Mouse (Mus musculus) midbrain, embryonic 16.5 days (tissue): ENCODE data around the gene Rexo5. TPM values are rescaled to one million over a fixed set of nuclear protein-coding genes. Genes with fewer than 3 reads are reported as not detected.

Source experiments
- ATAC-seq: fragments of 200-750 bp; cut with Nextera tagmentation; 2 replicates; pipeline ENCODE4 v1.8.0; 2017; ENCODE audit warnings: moderate TSS enrichment
- H3K27ac ChIP-seq: fragments of 300-500 bp; sonication (generic); 2 replicates; pipeline ENCODE4 v1.5.1; 2014; ENCODE audit warnings: mild to moderate bottlenecking, low read length, mixed read lengths
- H3K27me3 ChIP-seq: fragments of 300-500 bp; sonication (generic); 2 replicates; pipeline ENCODE4 v1.6.1; 2014; ENCODE audit warnings: low read depth, low read length, mixed read lengths; ENCODE audit not compliant: control insufficient read depth, insufficient read depth
- H3K36me3 ChIP-seq: fragments of 300-500 bp; sonication (generic); 2 replicates; pipeline ENCODE4 v1.6.1; 2014; ENCODE audit warnings: mild to moderate bottlenecking, low read length, moderate library complexity, mixed read lengths; ENCODE audit not compliant: control insufficient read depth, insufficient read depth
- H3K4me1 ChIP-seq: fragments of 300-500 bp; sonication (generic); 2 replicates; pipeline ENCODE4 v1.6.1; 2014; ENCODE audit warnings: mild to moderate bottlenecking, low read length, mixed read lengths; ENCODE audit not compliant: control insufficient read depth, insufficient read depth
- H3K4me2 ChIP-seq: fragments of 300-500 bp; sonication (generic); 2 replicates; pipeline ENCODE4 v1.6.1; 2014; ENCODE audit warnings: mild to moderate bottlenecking, low read length, mixed read lengths
- H3K4me3 ChIP-seq: fragments of 300-500 bp; sonication (generic); 2 replicates; pipeline ENCODE4 v1.5.1; 2014; ENCODE audit warnings: low read depth, mild to moderate bottlenecking, low read length, moderate library complexity, mixed read lengths
- H3K9ac ChIP-seq: fragments of 300-500 bp; sonication (generic); 2 replicates; pipeline ENCODE4 v1.6.1; 2014; ENCODE audit warnings: low read depth, low read length, mixed read lengths
- H3K9me3 ChIP-seq: fragments of 300-500 bp; sonication (generic); replicated peaks from 2 replicates; pipeline ENCODE4 v1.6.1; 2014; ENCODE audit warnings: mild to moderate bottlenecking, low read length, mixed read lengths; ENCODE audit not compliant: control insufficient read depth, poor library complexity, severe bottlenecking
- WGBS: fragments of 180-500 bp; shearing (Covaris S2); extraction: QIAGEN DNeasy Blood & Tissue Kit; methylation state at CpG from one replicate; pipeline ENCODE4 v1.1.7; 2014; 5-methylcytosine and 5-hydroxymethylcytosine counted together
- polyA plus RNA-seq: library from polyadenylated mRNA; unstranded; fragments of >200 nt; fragmentation: Nextera tagmentation; extraction: Ambion mirVana; gene quantifications from 2 replicates; pipeline ENCODE4 v1.2.1, GENCODE M21; 2015

Gene Rexo5
- polyA plus RNA-seq, 1 experiment from 2014 or later, result 8.8 TPM

- ATAC-seq, result no peak
- H3K4me1 ChIP-seq, result peaks cover 13% of the 10 kb centered on the region
- no peak overlapping the region for H3K4me3 ChIP-seq
- H3K27ac ChIP-seq, result no peak overlapping the region
- WGBS, result 95% methylated on average over 5 of the region's 5 CpGs
- no peaks in the 10 kb centered on the region for H3K36me3 ChIP-seq
- H3K4me2 ChIP-seq, result no peak overlapping the region
- H3K9me3 ChIP-seq, result no peaks in the 10 kb centered on the region
- H3K27me3 ChIP-seq, result no peaks in the 10 kb centered on the region
- no peak overlapping the region for H3K9ac ChIP-seq
Measured at GRCm38 (mm10) chr7:119864500-119864899, 70.7 kb downstream of the Rexo5 start.

DNA sequence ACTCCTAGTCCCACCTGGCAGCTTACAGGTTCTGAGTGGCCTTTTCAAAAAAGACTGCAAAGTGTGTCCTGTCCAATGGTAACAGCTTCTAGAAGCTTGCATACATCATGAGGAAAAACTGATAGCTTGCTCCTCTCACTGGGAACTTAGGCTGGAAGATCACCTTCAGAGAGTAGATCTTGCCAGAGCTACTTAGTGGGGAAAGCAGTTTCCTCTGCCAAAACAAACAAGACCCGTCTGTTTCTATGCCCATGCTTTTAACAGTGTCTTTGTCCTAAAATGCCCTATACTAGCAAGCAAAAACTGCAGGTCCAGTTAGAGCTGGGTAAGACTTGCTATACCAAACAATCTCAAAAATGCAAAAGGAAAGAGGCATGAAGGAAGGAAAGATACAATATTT, 72.3 kb downstream of the Rexo5 start:
- no peak overlapping the region for H3K4me3 ChIP-seq
- peaks cover 6% of the 10 kb centered on the region for H3K4me1 ChIP-seq
- H3K27ac ChIP-seq, result no peak overlapping the region
- no peaks in the 10 kb centered on the region; the same call in 1 of the 2 replicates for H3K36me3 ChIP-seq
- no peak overlapping the region for H3K9ac ChIP-seq
- no peaks in the 10 kb centered on the region for H3K27me3 ChIP-seq
- no peaks in the 10 kb centered on the region for H3K9me3 ChIP-seq
- ATAC-seq, result no peak
- 68% methylated on average over 1 of the region's 1 CpGs for WGBS
- no peak overlapping the region for H3K4me2 ChIP-seq

DNA sequence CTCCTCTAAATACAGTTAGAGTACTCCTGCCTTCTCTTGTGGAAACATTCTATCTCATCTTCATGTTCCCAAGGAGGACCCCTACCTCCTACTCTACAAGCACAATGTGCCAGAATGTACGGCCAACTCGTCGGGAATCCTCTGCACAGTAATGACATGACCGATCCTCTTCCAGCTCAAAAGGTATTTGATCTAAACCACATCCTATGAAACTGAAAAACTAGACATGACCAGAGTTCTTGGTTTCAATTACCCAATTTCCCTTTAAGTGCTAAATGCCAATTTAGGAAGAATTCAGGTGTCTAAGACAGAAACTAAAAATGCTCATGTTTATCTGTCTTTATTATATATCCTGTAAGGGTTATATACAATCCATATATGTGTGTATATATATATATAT, 78.4 kb downstream of the Rexo5 start:
- H3K27ac ChIP-seq, result no peak overlapping the region
- H3K9ac ChIP-seq, result no peak overlapping the region
- H3K9me3 ChIP-seq, result no peaks in the 10 kb centered on the region
- no peaks in the 10 kb centered on the region for H3K27me3 ChIP-seq
- no peak for ATAC-seq
- H3K36me3 ChIP-seq, result no peaks in the 10 kb centered on the region; the same call in 1 of the 2 replicates
- no peak overlapping the region for H3K4me2 ChIP-seq
- whole genome bisulfite sequencing, result 78% methylated on average over 4 of the region's 4 CpGs
- H3K4me3 ChIP-seq, result no peak overlapping the region
- peaks cover 5% of the 10 kb centered on the region; the same call in 1 of the 2 replicates for H3K4me1 ChIP-seq

DNA sequence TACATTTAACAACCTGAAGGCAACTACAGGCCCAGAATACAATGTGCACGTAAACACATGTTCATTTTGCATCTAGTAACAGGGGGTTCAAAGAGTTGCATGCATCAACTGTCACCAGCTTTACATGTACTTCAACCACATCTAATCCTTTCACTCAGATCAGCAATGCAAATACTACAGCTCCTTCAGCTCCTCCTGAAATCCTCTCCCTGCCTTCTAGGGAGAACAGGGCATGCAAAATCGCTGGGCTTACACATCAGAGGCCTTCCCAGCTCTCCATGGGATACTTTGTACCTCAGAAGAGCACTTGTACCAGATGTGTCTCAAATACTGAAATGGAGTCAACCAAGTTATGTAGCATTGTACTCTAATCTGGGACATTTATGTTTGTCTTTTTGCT, 79.2 kb downstream of the Rexo5 start:
- Histone ChIP-seq H3K9ac (no peak overlapping the region), H3K36me3 (no peaks in the 10 kb centered on the region; the same call in 1 of the 2 replicates), H3K27ac (no peak overlapping the region), H3K27me3 (no peaks in the 10 kb centered on the region), H3K4me3 (no peak overlapping the region), H3K4me1 (peaks cover 5% of the 10 kb centered on the region; the same call in 1 of the 2 replicates), H3K4me2 (no peak overlapping the region), H3K9me3 (no peaks in the 10 kb centered on the region)
- no peak for ATAC-seq
- WGBS, result 20% methylated on average over 2 of the region's 2 CpGs

GRCm38 (mm10) chr7:119875776-119876440, 82.1 kb downstream of the Rexo5 start:
- 54% methylated on average over 3 of the region's 3 CpGs for WGBS
- H3K9me3 ChIP-seq, result no peaks in the 10 kb centered on the region
- H3K27ac ChIP-seq, result no peak overlapping the region
- no peak overlapping the region for H3K4me2 ChIP-seq
- H3K36me3 ChIP-seq, result no peaks in the 10 kb centered on the region
- no peak overlapping the region for H3K4me3 ChIP-seq
- peaks cover 5% of the 10 kb centered on the region; the same call in 1 of the 2 replicates for H3K4me1 ChIP-seq
- ATAC-seq, result no peak
- no peaks in the 10 kb centered on the region for H3K27me3 ChIP-seq
- H3K9ac ChIP-seq, result no peak overlapping the region

DNA sequence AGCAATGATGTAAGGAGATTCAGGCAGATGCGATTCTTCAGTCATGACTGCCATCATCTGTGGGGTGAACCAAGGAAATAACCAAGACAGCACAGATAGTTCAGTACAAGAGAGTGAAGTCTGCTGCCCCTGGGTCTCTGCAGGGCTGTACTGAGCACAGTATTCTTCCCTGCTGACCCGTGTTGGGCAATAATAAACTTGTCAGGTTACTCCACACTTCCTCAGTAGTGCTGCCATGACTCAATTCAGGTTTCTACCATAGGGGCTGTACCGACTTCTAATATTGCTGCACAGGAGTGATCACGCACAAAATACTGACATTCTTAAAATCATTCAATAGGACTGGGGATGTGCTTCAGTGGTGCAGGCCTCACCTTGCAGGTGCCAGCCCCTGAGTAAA, 85.4 kb downstream of the Rexo5 start:
- WGBS, result 98% methylated on average over 4 of the region's 4 CpGs
- H3K9ac ChIP-seq, result no peak overlapping the region
- no peak overlapping the region for H3K4me3 ChIP-seq
- H3K9me3 ChIP-seq, result no peaks in the 10 kb centered on the region
- H3K27ac ChIP-seq, result no peak overlapping the region
- H3K27me3 ChIP-seq, result no peaks in the 10 kb centered on the region
- no peak for ATAC-seq
- no peaks in the 10 kb centered on the region for H3K36me3 ChIP-seq
- no peaks in the 10 kb centered on the region for H3K4me1 ChIP-seq
- H3K4me2 ChIP-seq, result no peak overlapping the region

DNA sequence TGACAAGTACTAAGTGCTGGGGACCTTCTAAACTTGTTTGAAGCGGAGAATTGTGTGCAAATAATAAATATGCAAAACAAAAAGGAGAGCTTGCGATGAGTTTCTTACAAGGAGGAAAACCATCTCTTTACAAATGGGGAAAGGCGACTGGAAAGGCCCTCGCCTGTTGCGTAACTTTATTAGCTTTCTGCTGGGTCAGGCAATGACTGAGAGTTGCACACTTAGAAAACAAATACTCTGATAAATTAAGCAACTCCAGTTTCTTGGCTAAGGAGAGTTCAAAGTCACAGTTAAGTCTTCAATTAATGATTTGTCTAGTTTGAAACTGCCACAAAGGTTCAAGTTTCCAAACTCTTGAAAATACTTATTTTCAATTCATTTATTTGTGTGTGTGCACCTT, 86.5 kb downstream of the Rexo5 start:
- Histone ChIP-seq H3K4me3 (no peak overlapping the region), H3K27me3 (no peaks in the 10 kb centered on the region), H3K9ac (no peak overlapping the region), H3K4me2 (no peak overlapping the region), H3K4me1 (no peaks in the 10 kb centered on the region), H3K36me3 (no peaks in the 10 kb centered on the region), H3K27ac (no peak overlapping the region), H3K9me3 (no peaks in the 10 kb centered on the region)
- 85% methylated on average over 5 of the region's 5 CpGs for WGBS
- no peak for ATAC-seq

- Histone ChIP-seq H3K27ac (no peak overlapping the region), H3K36me3 (no peaks in the 10 kb centered on the region), H3K27me3 (no peaks in the 10 kb centered on the region), H3K9ac (no peak overlapping the region), H3K4me3 (no peak overlapping the region), H3K4me1 (no peaks in the 10 kb centered on the region), H3K9me3 (no peaks in the 10 kb centered on the region), H3K4me2 (no peak overlapping the region)
- 95% methylated on average over 2 of the region's 2 CpGs for WGBS
- no peak for ATAC-seq
Measured at GRCm38 (mm10) chr7:119881229-119881628, 87.4 kb downstream of the Rexo5 start.

- Histone ChIP-seq H3K36me3 (no peaks in the 10 kb centered on the region), H3K27ac (no peak overlapping the region), H3K9ac (no peak overlapping the region), H3K4me1 (peaks cover 8% of the 10 kb centered on the region; the same call in 1 of the 2 replicates), H3K4me2 (no peak overlapping the region), H3K27me3 (no peaks in the 10 kb centered on the region), H3K4me3 (no peak overlapping the region), H3K9me3 (no peaks in the 10 kb centered on the region)
- 93% methylated on average over 4 of the region's 4 CpGs for WGBS
- ATAC-seq, result no peak
Measured at GRCm38 (mm10) chr7:119887887-119888286, 94.1 kb downstream of the Rexo5 start.
